Mouse (Mus musculus): ENCODE measurements around the gene Kynu. TPM values are rescaled to one million over a fixed set of nuclear protein-coding genes. Genes with fewer than 3 reads are reported as not detected.

Gene Kynu
- total RNA-seq (2021) (under 1 TPM; 0.20 to 0.31 TPM), polyA plus RNA-seq (2012; rRNA removed) (not detected in 2 replicates)
- long read RNA-seq: 0 reads

- DNase-seq: peak; percentile 3
Measured at GRCm38 (mm10) chr2:43555062-43555888, at the start of gene Kynu. Gene Kynu (plus strand): TSS chr2:43555329.

- DNase-seq: no peak
Measured at GRCm38 (mm10) chr2:43506182-43506581, 48.9 kb upstream of the Kynu start.

GRCm38 (mm10) chr2:43513852-43514251 is 41.3 kb upstream of the Kynu start:
- no peak for DNase-seq

GRCm38 (mm10) chr2:43534417-43534816 is 20.7 kb upstream of the Kynu start:
- DNase-seq: no peak

GRCm38 (mm10) chr2:43542615-43543014 is 12.5 kb upstream of the Kynu start:
- DNase-seq: no peak

- DNase-seq: no peak
Measured at GRCm38 (mm10) chr2:43545665-43546064, 9.5 kb upstream of the Kynu start.

GRCm38 (mm10) chr2:43546448-43546847 is 8.7 kb upstream of the Kynu start:
- no peak for DNase-seq

- no peak for DNase-seq
Measured at GRCm38 (mm10) chr2:43554216-43554615, 913 bp upstream of the Kynu start.

GRCm38 (mm10) chr2:43555889-43556285 is 758 bp downstream of the Kynu start:
- peak; percentile 5 for DNase-seq

- DNase-seq: no peak
Measured at GRCm38 (mm10) chr2:43556985-43557384, 1.9 kb downstream of the Kynu start.

GRCm38 (mm10) chr2:43561209-43561608 is 6.1 kb downstream of the Kynu start:
- DNase-seq: no peak

GRCm38 (mm10) chr2:43562779-43563178 is 7.7 kb downstream of the Kynu start:
- no peak for DNase-seq

- no peak for DNase-seq
Measured at GRCm38 (mm10) chr2:43568406-43568805, 13.3 kb downstream of the Kynu start.

- no peak for DNase-seq
Measured at GRCm38 (mm10) chr2:43573526-43573925, 18.4 kb downstream of the Kynu start.

- no peak for DNase-seq
Measured at GRCm38 (mm10) chr2:43583243-43583812, 28.2 kb downstream of the Kynu start.

GRCm38 (mm10) chr2:43585508-43585907 is 30.4 kb downstream of the Kynu start:
- DNase-seq: no peak

- DNase-seq: no peak
Measured at GRCm38 (mm10) chr2:43587832-43588231, 32.7 kb downstream of the Kynu start.

- DNase-seq: no peak
Measured at GRCm38 (mm10) chr2:43592001-43592704, 37.0 kb downstream of the Kynu start.

- peak; percentile 19 for DNase-seq
Measured at GRCm38 (mm10) chr2:43613571-43613970, 58.4 kb downstream of the Kynu start.

- no peak for DNase-seq
Measured at GRCm38 (mm10) chr2:43621140-43621539, 66.0 kb downstream of the Kynu start.

GRCm38 (mm10) chr2:43622844-43623243 is 67.7 kb downstream of the Kynu start:
- no peak for DNase-seq

- DNase-seq: no peak
Measured at GRCm38 (mm10) chr2:43631786-43632185, 76.7 kb downstream of the Kynu start.

- DNase-seq: no peak
Measured at GRCm38 (mm10) chr2:43636498-43636897, 81.4 kb downstream of the Kynu start.
